Mouse (Mus musculus) ES-E14 (cell line): ENCODE measurements at regions not wholly inside any gene's neighbourhood (a gene's known extent, or its start where the extent isn't known, plus 50 kb on each side); places are given as distances from the start of the nearest gene placed in this dataset.

Experiments used
- HCFC1 ChIP-seq: IDR thresholded peaks from 2 replicates; pipeline ENCODE4 v1.6.1; 2012; ENCODE audit warnings: low read length, inconsistent platforms, borderline replicate concordance; ENCODE audit not compliant: insufficient read depth
- ZC3H11A ChIP-seq: IDR thresholded peaks from 2 replicates; pipeline ENCODE4 v1.6.1; 2012; ENCODE audit warnings: low read depth, mild to moderate bottlenecking, inconsistent platforms, low read length, borderline replicate concordance
- ZNF384 ChIP-seq: IDR thresholded peaks from 2 replicates; pipeline ENCODE4 v1.6.1; 2012; ENCODE audit warnings: low read depth, low read length, inconsistent platforms

GRCm38 (mm10) chr2:75114375-75114774 lies 288.8 kb downstream of the Mtx2 start:
- TF ChIP-seq ZC3H11A: no peak
- no peak for TF ChIP-seq ZNF384
- no peak for TF ChIP-seq HCFC1
